Mouse (Mus musculus) kidney, adult 2 months (tissue): ENCODE results near the gene Tuba4a. TPM values are rescaled to one million over a fixed set of nuclear protein-coding genes. Genes with fewer than 3 reads are reported as not detected.
A peak's percentile ranks its signal among the peaks of the same experiment; 100 is the strongest.

Experiments
- DNase-seq: peaks from one replicate; pipeline ENCODE4 v3.0.0; 2021
- H3K27ac ChIP-seq: fragments of 200-500 bp; 2 replicates; pipeline ENCODE4 v1.5.1; 2012; ENCODE audit warnings: low read depth, low read length, control low read depth, inconsistent platforms; ENCODE audit not compliant: insufficient read depth
- H3K27me3 ChIP-seq: fragments of 200-500 bp; replicated peaks from 2 replicates; pipeline ENCODE4 v1.6.1; 2012; ENCODE audit warnings: mild to moderate bottlenecking, moderate library complexity, low read length, inconsistent platforms; ENCODE audit not compliant: control insufficient read depth, insufficient read depth
- H3K36me3 ChIP-seq: fragments of 200-500 bp; 2 replicates; pipeline ENCODE4 v1.6.1; 2012; ENCODE audit warnings: mild to moderate bottlenecking, moderate library complexity, low read length, inconsistent platforms; ENCODE audit not compliant: control insufficient read depth, insufficient read depth
- H3K4me1 ChIP-seq: fragments of 200-500 bp; 2 replicates; pipeline ENCODE4 v1.6.1; 2011; ENCODE audit warnings: low read length; ENCODE audit not compliant: control insufficient read depth, insufficient read depth
- H3K4me3 ChIP-seq: fragments of 200-500 bp; 2 replicates; pipeline ENCODE4 v1.5.1; 2011; ENCODE audit warnings: mild to moderate bottlenecking, low read depth, low read length, control low read depth; ENCODE audit not compliant: insufficient read depth
- CTCF ChIP-seq: fragments of 200-500 bp; conservative IDR thresholded peaks from 2 replicates; pipeline ENCODE4 v1.5.1; 2011; ENCODE audit warnings: low read depth, mild to moderate bottlenecking, control low read depth, low read length, moderate library complexity, mixed read lengths; ENCODE audit not compliant: insufficient read depth, insufficient read length
- POLR2A ChIP-seq: fragments of 200-500 bp; IDR thresholded peaks from one replicate; pipeline ENCODE4 v1.6.1; 2011; ENCODE audit warnings: low read depth, low read length, control low read depth
- WGBS: fragments of 180-500 bp; shearing (Covaris S2); methylation state at CpG from one replicate; pipeline ENCODE4 v1.1.7; 2018; 5-methylcytosine and 5-hydroxymethylcytosine counted together
- polyA plus RNA-seq: library from polyadenylated mRNA; depleted of rRNA; stranded (reverse); fragments of >200 nt; gene quantifications from 2 replicates; pipeline ENCODE4 v1.2.3, GENCODE M21; 2012

Gene Tuba4a
- polyA plus RNA-seq, 1 experiment, result 301 TPM

- WGBS, result 43% methylated on average over 2 of the region's 2 CpGs
- H3K4me3 ChIP-seq, result no peak overlapping the region
- no peak for DNase-seq
- peaks cover 10% of the 10 kb centered on the region; the same call in 1 of the 2 replicates for H3K4me1 ChIP-seq
- no peak overlapping the region for H3K27ac ChIP-seq
- TF ChIP-seq POLR2A (no peak), CTCF (no peak)
- no peaks in the 10 kb centered on the region; the same call in none of the 2 replicates for H3K36me3 ChIP-seq
- no peaks in the 10 kb centered on the region for H3K27me3 ChIP-seq
These were observed 29.1 kb downstream of the Tuba4a start for GRCm38 (mm10) chr1:75190577-75190976.

- Histone ChIP-seq H3K4me3 (no peak overlapping the region), H3K4me1 (peaks cover 3% of the 10 kb centered on the region; the same call in 1 of the 2 replicates), H3K27ac (no peak overlapping the region), H3K27me3 (no peaks in the 10 kb centered on the region), H3K36me3 (no peaks in the 10 kb centered on the region; the same call in 1 of the 2 replicates)
- DNase-seq, result no peak
- WGBS, result 79% methylated on average over 2 of the region's 2 CpGs
- TF ChIP-seq POLR2A (no peak), CTCF (no peak)
These were observed 31.7 kb downstream of the Tuba4a start for GRCm38 (mm10) chr1:75187914-75188483.

GRCm38 (mm10) chr1:75187126-75187525 is 32.5 kb downstream of the Tuba4a start:
- no peak overlapping the region for H3K4me3 ChIP-seq
- no peak for TF ChIP-seq POLR2A
- no peak for TF ChIP-seq CTCF
- no peak overlapping the region for H3K27ac ChIP-seq
- DNase-seq, result peak; percentile 17
- H3K27me3 ChIP-seq, result no peaks in the 10 kb centered on the region
- peaks cover 3% of the 10 kb centered on the region; the same call in 1 of the 2 replicates for H3K4me1 ChIP-seq
- peaks cover 3% of the 10 kb centered on the region for H3K36me3 ChIP-seq

- Histone ChIP-seq H3K36me3 (peaks cover 3% of the 10 kb centered on the region), H3K27me3 (no peaks in the 10 kb centered on the region), H3K27ac (no peak overlapping the region), H3K4me1 (no peaks in the 10 kb centered on the region), H3K4me3 (no peak overlapping the region)
- 87% methylated on average over 11 of the region's 11 CpGs for WGBS
- TF ChIP-seq POLR2A (no peak), CTCF (no peak)
- no peak for DNase-seq
These were observed 34.2 kb downstream of the Tuba4a start for GRCm38 (mm10) chr1:75185495-75185894.

GRCm38 (mm10) chr1:75182160-75182559 is 37.5 kb downstream of the Tuba4a start:
- Histone ChIP-seq H3K27me3 (no peaks in the 10 kb centered on the region), H3K4me3 (no peak overlapping the region), H3K27ac (no peak overlapping the region), H3K4me1 (no peaks in the 10 kb centered on the region), H3K36me3 (peaks cover 3% of the 10 kb centered on the region)
- DNase-seq, result no peak
- TF ChIP-seq POLR2A (no peak), CTCF (0 out of 2 replicates have a peak, but pooled peaks have one; percentile 12)
- WGBS, result 72% methylated on average over 4 of the region's 4 CpGs

- TF ChIP-seq CTCF (no peak), POLR2A (no peak)
- H3K4me1 ChIP-seq, result no peaks in the 10 kb centered on the region
- H3K27ac ChIP-seq, result no peak overlapping the region
- no peak for DNase-seq
- H3K4me3 ChIP-seq, result no peak overlapping the region
- peaks cover 3% of the 10 kb centered on the region for H3K36me3 ChIP-seq
- no peaks in the 10 kb centered on the region for H3K27me3 ChIP-seq
- 86% methylated on average over 4 of the region's 4 CpGs for WGBS
These were observed 38.2 kb downstream of the Tuba4a start for GRCm38 (mm10) chr1:75181377-75181870.

GRCm38 (mm10) chr1:75180741-75181140 is 38.9 kb downstream of the Tuba4a start:
- 31% methylated on average over 7 of the region's 7 CpGs for WGBS
- Histone ChIP-seq H3K4me3 (no peak overlapping the region), H3K27ac (no peak overlapping the region), H3K4me1 (no peaks in the 10 kb centered on the region), H3K27me3 (no peaks in the 10 kb centered on the region), H3K36me3 (peaks cover 3% of the 10 kb centered on the region)
- TF ChIP-seq CTCF, result no peak
- no peak for TF ChIP-seq POLR2A
- DNase-seq, result no peak
